Mouse (Mus musculus): Measurements from ENCODE around the gene Rgl1.

- no peak for TF ChIP-seq ZNF384 (IDR thresholded peaks at IDR 0.05; ENCODE audit: low read depth, low read length)
- TF ChIP-seq HCFC1 (IDR thresholded peaks at IDR 0.05; ENCODE audit: borderline replicate concordance, insufficient read depth, low read length): no peak
- TF ChIP-seq ZC3H11A (IDR thresholded peaks at IDR 0.05; ENCODE audit: borderline replicate concordance, low read depth, low read length): no peak
- TF ChIP-seq MAFK (IDR thresholded peaks at IDR 0.05; ENCODE audit: insufficient read depth, low read depth, low read length): no peak
- TF ChIP-seq CHD2 (IDR thresholded peaks at IDR 0.05; ENCODE audit: low read depth, low read length): no peak
Measured at GRCm38 (mm10) chr1:152629780-152630179, 136.4 kb downstream of the Rgl1 start.

Measured in ES-E14 (cell line).